Mouse (Mus musculus) small intestine, adult 2 months (tissue): ENCODE results near the gene Pygm. TPM values are rescaled to one million over a fixed set of nuclear protein-coding genes. Genes with fewer than 3 reads are reported as not detected.
A peak's percentile ranks its signal among the peaks of the same experiment; 100 is the strongest.

Source experiments
- H3K27ac ChIP-seq: fragments of 200-500 bp; 2 replicates; pipeline ENCODE4 v1.5.1; 2012; ENCODE audit warnings: low read depth, low read length, control low read depth, inconsistent platforms; ENCODE audit not compliant: insufficient read depth
- H3K27me3 ChIP-seq: fragments of 200-500 bp; 2 replicates; pipeline ENCODE4 v1.6.1; 2012; ENCODE audit warnings: mild to moderate bottlenecking, moderate library complexity, low read length, inconsistent platforms; ENCODE audit not compliant: control insufficient read depth, insufficient read depth
- H3K36me3 ChIP-seq: fragments of 200-500 bp; 2 replicates; pipeline ENCODE4 v1.6.1; 2012; ENCODE audit warnings: mild to moderate bottlenecking, low read length, control low read depth, inconsistent platforms; ENCODE audit not compliant: control insufficient read depth, insufficient read depth
- H3K4me1 ChIP-seq: fragments of 200-500 bp; 2 replicates; pipeline ENCODE4 v1.6.1; 2012; ENCODE audit warnings: low read length, inconsistent platforms, mixed read lengths; ENCODE audit not compliant: control insufficient read depth, insufficient read depth, insufficient read length
- H3K4me3 ChIP-seq: fragments of 200-500 bp; 2 replicates; pipeline ENCODE4 v1.5.1; 2012; ENCODE audit warnings: low read depth, mild to moderate bottlenecking, control low read depth, inconsistent platforms, low read length, moderate library complexity
- CTCF ChIP-seq: fragments of 200-500 bp; IDR thresholded peaks from 2 replicates; pipeline ENCODE4 v1.5.1; 2012; ENCODE audit warnings: low read depth, mild to moderate bottlenecking, control low read depth, inconsistent platforms, low read length, moderate library complexity, mixed read lengths; ENCODE audit not compliant: insufficient replicate concordance, insufficient read length; ENCODE audit errors: extremely low read depth
- POLR2A ChIP-seq: fragments of 200-500 bp; IDR thresholded peaks from 2 replicates; pipeline ENCODE4 v1.6.1; 2012; ENCODE audit warnings: low read depth, mild to moderate bottlenecking, control low read depth, inconsistent platforms, low read length, moderate library complexity
- WGBS: fragments of 180-500 bp; shearing (Covaris S2); methylation state at CpG from one replicate; pipeline ENCODE4 v1.1.7; 2018; 5-methylcytosine and 5-hydroxymethylcytosine counted together
- polyA plus RNA-seq: library from polyadenylated mRNA; depleted of rRNA; stranded (reverse); fragments of >200 nt; gene quantifications from 2 replicates; pipeline ENCODE4 v1.2.3, GENCODE M21; 2012

Pygm gene
- polyA plus RNA-seq, 1 experiment = 3.2 TPM

DNA sequence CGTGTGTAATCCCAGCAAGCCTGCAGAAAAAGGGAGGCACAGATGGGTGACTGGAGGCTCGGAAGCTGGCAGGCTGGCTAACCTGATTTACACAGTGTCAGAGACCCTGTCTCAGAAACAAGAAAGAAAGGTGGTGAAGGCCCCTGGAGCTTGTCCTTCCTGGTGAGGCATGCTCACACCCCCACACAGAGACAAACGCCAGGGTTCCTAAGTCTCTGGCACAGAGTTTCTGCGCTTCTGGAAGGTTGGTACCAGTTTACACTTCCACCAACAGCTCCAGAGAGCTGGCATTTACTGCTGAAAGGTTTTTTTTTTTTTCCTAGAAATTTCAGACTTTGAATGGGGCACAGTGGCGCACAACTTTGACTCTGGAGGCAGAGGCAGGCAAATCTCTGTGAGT is 12.0 kb downstream of the Pygm start:
- WGBS = 88% methylated on average over 5 of the region's 5 CpGs
- Histone ChIP-seq H3K27me3 (peaks cover 23% of the 10 kb centered on the region), H3K4me3 (no peak overlapping the region), H3K4me1 (peaks cover 3% of the 10 kb centered on the region), H3K27ac (no peak overlapping the region), H3K36me3 (no peaks in the 10 kb centered on the region)
- TF ChIP-seq CTCF = no peak
- TF ChIP-seq POLR2A = no peak

DNA sequence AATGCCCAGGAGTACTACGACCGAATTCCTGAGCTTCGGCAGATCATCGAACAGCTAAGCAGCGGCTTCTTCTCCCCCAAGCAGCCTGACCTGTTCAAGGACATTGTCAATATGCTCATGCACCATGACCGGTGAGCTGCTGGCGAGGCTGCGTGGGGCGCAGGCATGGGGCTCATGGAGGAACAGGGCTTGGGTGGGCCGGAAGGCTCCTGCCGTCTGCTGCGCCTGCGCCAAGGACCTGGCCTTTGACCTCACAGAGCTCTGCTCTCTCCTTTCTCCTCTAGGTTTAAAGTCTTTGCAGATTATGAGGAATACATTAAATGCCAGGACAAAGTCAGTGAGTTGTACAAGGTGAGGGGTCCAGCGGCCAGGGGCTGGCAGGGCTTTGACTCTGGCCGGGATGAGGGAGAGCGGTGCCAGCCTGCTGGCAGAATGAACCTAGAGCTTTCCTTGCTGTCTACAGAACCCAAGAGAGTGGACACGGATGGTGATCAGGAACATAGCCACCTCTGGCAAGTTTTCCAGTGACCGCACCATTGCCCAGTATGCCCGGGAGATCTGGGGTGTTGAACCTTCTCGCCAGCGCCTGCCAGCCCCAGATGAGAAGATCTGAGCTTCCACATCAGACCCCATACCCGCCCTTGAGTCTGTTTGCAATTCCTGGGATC is 13.5 kb downstream of the Pygm start:
- H3K27me3 ChIP-seq = peaks cover 30% of the 10 kb centered on the region
- no peaks in the 10 kb centered on the region for H3K36me3 ChIP-seq
- WGBS = 88% methylated on average over 22 of the region's 22 CpGs
- H3K27ac ChIP-seq = no peak overlapping the region
- TF ChIP-seq POLR2A = no peak
- TF ChIP-seq CTCF = no peak
- peaks cover 11% of the 10 kb centered on the region for H3K4me1 ChIP-seq
- H3K4me3 ChIP-seq = no peak overlapping the region

DNA sequence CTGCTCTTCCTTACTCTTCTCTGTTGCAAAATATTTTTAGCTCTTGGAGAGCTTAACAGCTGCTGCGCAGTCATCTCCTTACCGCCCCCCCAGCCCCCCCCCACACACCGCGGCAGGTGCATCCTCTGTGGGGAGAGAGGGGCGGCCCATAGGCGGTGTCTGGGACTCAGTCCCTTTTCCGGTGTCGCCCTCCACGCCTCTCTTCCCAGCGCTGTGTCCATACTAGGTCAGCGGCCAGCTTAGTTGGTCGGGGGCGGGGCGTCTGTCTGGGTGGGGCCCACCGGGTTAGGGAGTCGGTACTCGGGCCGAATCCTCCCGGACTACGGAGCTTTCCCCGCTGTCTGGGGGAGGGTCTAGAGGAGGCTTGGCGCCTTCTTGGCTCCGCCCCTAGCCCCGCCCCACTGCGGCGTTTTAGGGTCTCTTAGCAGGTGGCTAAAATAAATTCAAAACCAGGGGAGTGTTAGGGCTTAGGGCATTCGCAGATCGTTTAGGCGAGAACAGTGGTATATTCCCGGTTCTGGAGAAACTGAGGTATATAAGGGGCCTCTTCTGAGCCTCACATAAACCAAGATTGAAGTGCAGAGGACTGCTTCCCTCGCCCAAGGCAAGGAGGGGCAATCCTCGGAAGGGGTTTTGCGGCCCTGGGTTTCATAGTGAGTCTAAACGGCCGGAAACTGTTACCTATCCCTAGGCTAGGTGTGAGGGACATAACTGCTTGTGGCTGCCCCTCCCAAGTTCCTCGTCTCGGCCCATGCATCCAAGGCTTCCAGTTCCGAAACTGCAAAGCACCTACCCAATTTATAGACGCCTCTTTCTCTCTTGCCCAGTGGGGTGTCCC is 14.5 kb downstream of the Pygm start:
- peak overlapping the region; percentile 35 for H3K27ac ChIP-seq
- no peaks in the 10 kb centered on the region for H3K36me3 ChIP-seq
- peaks cover 30% of the 10 kb centered on the region for H3K27me3 ChIP-seq
- TF ChIP-seq POLR2A = no peak
- TF ChIP-seq CTCF = no peak
- WGBS = 2% methylated on average over 39 of the region's 39 CpGs
- peak overlapping the region; percentile 71 for H3K4me3 ChIP-seq
- peaks cover 11% of the 10 kb centered on the region for H3K4me1 ChIP-seq

DNA sequence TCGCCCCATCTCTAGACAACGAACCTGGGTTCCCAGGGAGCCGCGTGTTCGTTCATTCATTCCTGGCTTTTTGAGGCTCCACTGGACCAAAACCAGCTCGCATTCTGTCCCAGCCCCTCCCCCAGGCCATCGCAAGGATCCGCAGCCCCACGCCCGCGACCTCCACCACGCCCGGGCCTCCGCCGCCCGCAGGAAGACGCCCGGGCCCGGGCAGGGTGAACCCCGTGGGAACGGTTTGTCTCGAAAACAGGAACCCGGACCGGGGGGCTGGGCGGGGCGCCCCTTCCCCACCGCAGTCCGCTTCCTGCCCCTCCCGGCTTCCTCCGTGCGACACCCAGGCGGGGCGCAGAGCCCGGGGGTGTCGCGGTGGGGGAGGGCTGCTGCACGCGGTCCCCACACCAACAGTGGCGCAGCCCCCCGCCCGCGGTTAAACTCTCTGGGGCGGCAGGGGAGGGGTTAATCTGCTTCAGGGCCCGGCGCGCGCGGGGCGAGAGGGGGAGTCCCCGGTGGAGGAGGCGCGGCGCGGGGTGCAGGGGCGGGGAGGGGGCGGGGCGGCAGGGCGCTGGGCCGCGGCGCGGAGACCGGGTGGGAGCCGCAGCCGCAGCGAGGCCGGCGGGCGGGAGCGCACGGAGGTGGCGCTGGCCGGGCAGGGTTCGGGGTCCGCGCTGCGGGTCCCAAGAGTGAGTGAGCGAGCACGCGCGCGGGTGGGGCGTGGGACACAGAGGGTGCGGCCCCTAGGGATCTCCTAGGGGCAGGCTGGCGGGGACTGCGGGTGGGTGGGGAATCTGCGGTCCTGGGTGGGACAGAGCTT is 15.3 kb downstream of the Pygm start, which contains the start of gene Rasgrp2:
TSS of gene Rasgrp2 (plus strand) at position 56 of the 811 bp plus-strand sequence.
- TF ChIP-seq CTCF (no peak), POLR2A (no peak)
- Histone ChIP-seq H3K4me3 (peak within 1 kb of the TSS; percentile 71), H3K27me3 (peaks cover 30% of the 10 kb centered on the region), H3K4me1 (peaks cover 11% of the 10 kb centered on the region), H3K36me3 (no peaks in the 10 kb centered on the region), H3K27ac (peak within 1 kb of the TSS; percentile 35)
- 2% methylated on average over 86 of the region's 87 CpGs for WGBS

DNA sequence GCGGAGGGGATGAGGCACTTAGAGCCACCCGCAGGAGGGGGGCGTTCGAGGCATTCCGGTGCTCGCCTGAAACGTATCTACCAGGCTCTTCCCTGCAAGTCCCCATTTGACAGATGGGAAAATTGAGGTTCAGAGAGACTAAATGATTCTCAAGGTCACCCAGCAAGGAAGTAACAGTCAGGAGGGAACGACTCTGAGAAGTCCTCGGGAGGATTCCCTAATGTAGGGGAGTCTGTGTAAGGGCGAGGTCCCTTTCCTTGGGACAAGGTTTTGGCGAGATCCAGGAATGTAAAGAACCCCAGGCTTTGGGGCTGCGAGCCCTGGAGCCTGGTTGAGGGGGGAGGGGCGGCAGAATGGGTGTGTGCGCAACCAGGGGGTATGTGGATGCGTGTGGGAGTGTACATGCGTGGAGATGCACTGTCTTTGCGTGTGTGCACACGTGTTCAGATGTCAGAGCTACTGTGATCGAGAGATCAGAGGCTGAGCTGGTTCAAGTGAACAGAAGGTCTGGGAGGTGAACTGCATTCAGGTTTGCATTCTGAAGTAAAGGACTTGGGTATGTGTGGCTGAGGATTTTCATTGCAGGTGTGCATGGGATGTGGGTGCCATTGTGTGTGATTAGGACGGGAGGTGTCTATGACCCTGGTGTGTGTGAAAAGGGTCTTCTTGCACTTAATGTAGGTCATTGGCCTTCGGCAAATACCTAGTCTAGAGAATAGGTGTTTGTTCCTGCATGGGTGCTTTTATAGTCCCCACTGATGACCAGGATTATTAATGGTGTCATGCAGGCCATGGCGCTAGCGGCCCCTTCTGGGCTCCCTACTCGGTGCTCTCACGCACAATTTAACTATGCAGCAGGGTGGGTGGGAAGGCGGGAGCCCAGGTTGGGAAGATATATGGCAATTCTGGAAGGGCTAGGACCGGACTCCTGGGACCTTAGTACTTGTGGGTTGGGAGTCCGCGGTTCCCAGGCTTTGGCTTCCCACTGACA is 16.2 kb downstream of the Pygm start:
- Histone ChIP-seq H3K4me1 (peaks cover 13% of the 10 kb centered on the region), H3K36me3 (no peaks in the 10 kb centered on the region), H3K27ac (peak overlapping the region; percentile 22), H3K27me3 (peaks cover 30% of the 10 kb centered on the region), H3K4me3 (peak overlapping the region; percentile 71)
- 5% methylated on average over 29 of the region's 29 CpGs for WGBS
- no peak for TF ChIP-seq CTCF
- TF ChIP-seq POLR2A = no peak

DNA sequence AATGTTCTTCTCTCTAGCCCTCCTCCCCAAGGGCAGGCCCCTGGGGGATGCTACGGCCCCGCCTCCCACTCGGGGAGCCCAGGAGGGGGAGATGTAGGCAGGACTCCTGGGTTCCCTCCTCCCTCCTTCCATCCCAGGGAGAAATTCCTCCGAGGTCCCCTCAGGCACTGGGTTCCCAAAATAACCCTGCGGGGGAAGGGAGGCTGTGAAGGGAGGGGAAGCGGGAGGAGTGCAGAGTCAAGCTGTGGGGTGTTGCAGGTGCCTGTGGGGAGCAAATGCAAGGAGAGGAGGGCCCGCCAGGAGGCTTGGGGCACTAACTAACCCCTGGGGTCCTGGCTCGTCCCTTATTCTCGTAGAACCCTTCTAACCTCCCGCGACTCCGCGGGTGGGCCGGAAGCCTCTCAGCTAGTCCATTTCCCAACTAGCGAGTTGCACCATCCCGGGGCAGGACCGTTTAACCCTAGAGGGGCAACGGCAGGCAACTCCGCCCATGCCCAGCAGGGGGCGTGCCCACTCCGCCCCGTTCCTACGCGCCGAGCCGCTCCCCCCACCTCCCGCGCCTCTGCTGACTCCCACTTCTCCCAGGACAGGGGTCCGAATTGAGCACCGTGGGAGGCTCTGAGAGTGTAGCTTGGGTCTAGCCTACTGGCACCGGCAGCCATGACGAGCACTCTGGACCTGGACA is 17.1 kb downstream of the Pygm start:
- Histone ChIP-seq H3K4me1 (peaks cover 13% of the 10 kb centered on the region), H3K27ac (peak overlapping the region; percentile 53), H3K4me3 (peak overlapping the region; percentile 60), H3K27me3 (peaks cover 30% of the 10 kb centered on the region), H3K36me3 (no peaks in the 10 kb centered on the region)
- TF ChIP-seq CTCF (peak; percentile 78), POLR2A (no peak)
- WGBS = 1% methylated on average over 32 of the region's 32 CpGs
